Mouse (Mus musculus) c-Kit-positive CD71-positive TER-119-negative erythroid progenitor cells, embryonic 14.5 days (primary cell): Measurements from ENCODE around the gene Cyren.

Experiments
- DNase-seq: peaks from one replicate; pipeline ENCODE4 v3.0.0-alpha.2; 2013; ENCODE audit warnings: low read depth

The Cyren gene

DNA sequence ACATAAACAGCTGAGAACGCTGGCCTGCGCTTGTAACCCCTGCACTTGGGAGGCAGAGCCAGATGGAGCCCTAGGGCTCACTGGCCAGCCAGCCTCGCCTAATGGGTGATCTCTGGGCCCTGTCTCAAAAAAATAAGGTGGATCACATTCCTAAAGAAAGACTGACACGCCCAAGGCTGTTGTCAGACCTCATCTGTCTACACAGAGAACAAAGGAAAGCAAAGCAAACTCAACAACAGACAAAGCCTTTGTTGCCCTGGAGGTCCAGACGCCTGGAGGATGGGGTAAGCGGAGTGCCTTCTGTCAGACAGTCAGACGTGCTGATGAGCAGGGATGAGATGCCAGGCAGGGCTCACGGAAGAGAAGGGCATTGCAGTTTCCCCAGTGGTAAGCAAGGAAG, 11.1 kb downstream of the Cyren start:
- no peak for DNase-seq

DNA sequence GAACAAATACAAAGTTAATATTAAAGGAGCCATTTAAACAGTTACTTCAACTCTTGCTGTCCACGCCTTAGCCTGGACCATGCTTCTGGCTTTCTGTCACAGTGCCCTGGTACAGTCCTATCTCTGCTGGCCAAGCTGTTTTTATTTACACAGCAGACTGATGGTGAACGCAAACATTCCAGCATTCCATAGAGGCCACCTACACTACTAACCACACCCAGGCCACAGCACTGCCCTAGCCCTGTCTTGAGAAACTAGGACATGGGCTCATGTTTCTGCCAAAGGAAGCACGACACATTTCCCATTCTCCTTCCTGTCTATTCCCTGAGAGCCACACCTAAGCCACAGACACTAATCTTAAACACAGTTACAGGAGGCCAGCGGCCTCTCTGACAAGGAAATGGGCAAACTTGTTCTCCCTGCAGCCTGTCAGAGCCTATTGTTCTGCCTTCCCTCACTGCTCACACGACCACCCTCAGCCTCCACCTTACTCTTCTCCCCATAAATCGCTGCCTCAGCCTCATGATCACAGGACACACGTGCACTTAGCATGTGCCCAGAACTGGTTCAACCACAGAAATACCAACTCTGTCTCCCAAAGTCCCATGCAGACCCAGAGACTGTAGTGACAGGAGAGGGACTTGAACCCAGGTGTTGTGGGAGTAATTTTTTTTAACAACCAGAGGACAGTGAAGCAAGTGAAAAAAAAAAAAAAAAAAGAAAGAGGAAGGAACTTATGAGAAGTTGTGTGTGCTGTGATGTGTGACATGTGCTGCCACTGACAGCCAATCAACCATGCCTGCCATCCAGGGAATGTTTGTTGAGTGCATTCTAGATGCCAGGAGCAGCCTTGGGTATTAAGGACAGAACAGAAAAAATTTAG, 11.9 kb downstream of the Cyren start:
- DNase-seq: no peak

DNA sequence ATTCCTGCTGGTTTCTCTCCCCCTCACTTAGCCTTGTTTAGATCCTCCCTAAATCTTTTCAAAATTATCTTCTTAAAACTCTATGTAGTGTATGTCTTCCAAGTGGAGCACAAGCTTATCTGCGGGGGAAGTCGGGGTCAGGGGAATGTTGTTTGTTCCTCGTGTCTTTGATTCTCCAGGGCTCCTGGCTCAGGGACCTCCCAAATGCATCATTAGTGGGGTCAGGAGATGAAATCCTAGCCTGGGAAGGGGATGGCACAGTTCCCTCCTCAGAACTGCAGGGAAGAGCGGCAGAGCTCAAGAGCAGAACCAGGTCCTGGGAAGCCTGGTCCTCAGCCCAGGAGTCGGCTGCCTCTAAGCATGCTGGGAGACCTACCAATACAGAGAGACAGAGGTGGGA, 12.6 kb downstream of the Cyren start:
- DNase-seq: no peak

DNA sequence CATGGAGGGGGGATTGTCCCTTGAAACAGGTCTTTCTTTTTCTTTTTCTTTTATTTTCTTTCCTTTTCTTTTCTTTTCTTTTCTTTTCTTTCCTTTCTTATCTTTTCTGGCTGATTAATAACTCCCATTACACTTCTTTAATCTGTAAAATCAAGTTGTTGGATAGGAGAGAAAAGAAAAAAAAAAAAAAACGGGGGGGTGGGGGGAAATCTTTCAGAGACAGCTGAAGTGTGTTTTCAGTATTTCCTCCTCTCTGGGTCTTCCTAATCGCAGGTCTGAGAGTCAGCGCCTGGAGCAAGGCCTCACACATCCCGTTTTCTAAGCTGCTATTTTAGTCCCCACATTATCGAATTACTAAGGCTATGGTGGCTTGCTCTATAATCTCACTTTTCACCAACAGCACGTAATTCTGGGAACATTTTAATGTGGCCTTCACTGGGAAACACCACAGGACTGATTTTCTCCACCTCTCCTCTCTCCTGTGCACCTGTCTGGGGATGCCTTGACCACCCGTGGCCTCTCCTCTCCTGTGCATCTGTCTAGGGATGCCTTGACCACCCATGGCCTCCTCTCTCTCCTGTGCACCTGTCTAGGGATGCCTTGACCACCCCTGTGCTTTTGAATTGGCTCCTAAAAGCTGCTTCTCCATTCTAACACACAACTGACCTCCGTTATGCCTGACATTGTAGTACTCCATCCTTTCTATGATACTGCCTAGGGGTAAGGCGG, 13.9 kb downstream of the Cyren start:
- DNase-seq: no peak

DNA sequence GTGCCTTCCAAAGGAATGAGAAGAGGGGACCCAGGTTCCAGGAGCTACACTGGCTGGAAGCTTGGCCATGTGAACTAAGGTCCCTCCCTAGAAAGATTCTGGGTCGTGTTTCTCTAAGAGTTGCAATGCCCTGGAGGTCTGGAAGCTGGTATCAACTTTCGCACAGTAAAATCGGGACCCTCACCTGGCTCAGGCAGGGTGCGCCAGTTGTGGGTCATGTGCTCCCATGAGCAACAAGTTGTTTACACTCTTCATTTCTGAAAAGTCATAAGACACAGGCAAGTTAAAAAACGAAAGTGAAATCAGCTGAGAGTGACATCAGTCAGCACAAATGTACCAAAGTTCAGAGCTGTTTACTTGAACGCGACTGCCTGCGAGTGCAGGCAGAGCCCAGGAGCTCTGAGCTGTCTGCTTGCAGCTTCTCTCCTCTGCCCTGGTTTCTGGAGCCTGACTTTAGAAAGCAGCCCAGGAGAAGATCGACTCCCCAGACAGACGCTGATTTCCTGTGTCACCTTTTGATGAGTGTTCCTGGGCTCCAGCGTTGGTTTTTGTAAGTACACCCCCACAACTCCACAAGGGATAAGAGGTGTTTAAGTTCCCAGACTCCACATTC, 15.0 kb downstream of the Cyren start, which contains the start of gene Tmem140:
Gene Tmem140, plus strand, starts transcription at position 356 of the 613 bp plus-strand sequence.
- DNase-seq: no peak

DNA sequence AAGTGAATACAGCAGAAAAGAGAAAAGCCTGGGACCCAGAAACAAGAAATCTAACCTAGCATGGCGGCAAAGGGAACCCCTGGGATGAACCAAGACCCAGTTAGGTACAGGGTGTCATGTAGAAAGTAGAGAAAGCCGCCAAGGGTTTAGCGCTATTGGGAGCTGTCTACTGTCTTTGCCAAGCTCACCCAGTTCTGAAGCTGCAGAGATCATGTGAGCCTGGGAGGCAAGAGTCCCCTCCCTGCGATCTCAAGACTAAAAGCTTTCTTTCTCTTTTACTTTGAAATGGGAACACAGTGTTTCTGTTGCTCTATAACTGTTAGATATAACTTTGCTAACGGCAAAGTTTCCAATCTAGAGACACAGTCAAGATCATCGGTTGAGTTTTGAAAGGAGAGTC, 15.5 kb downstream of the Cyren start:
- no peak for DNase-seq

DNA sequence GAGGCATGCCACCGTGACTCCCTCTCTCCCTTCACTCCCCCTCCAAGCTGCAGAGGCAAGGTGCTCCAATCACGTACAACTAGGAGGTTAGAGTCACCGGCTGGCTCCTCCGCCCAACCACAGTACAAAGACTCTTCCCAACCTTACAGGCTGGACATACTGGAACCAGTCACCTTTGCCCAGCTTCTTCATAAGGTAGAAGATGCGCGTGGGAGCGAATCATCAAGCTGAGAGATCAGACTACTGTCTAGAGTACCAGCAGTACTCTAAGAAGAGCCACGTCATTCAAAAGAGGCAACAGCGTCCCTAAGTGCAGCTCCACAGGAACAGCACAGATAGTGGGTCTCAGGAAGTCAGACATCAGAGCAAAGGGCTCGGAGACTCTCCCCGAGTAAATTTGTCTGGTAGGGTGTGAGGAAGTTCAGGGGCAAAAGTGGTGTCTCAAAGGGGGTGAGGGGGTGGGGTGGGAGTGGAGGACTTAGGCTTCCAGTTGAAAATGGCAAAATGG, 16.3 kb downstream of the Cyren start:
- no peak for DNase-seq

DNA sequence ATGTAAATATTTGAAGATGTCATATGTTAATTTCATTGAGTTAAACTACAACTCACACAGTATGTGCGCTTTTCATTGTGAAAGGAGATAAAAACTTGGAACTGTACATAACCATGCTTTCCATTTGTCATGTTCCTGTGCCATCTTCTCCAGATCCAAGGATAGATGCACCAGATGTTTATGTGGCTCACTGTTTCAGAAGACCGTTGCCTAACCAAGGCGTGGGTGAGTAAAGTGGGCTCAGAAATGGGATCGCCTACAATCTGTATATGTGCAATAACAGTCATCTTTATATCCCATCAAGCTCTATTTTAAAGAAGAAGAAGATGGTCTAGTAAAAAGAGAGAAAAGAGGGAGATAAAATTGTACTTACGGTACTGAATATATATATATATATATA, 45.5 kb downstream of the Cyren start:
- DNase-seq: no peak

DNA sequence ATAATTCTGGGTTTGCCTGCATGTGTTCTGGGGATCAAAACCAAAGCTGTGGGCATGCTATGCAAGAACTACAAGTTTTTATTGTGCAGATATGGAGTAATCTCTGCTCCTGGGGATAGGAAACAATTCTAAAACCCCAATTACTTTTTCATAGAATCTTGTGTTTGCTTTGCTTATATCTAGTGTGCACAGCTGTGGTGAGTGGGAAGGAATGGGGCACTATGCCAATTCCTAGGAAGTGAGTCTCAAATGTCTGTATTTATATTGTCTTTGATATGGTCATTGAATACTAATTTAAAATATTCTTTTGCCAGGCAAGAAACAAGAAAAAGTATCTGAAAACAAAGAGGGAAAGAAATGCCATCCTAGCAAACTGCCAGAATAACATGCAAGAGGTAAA, 53.5 kb downstream of the Cyren start:
- DNase-seq: no peak
